Mouse (Mus musculus): ENCODE measurements around the gene Rab11fip3. TPM values are rescaled to one million over a fixed set of nuclear protein-coding genes. Genes with fewer than 3 reads are reported as not detected.

Rab11fip3 gene
- polyA plus RNA-seq, 1 experiment, result 21.2 TPM

- DNase-seq (ENCODE audit: low spot score), result no peak
Measured at GRCm38 (mm10) chr17:26087059-26087564, 17.8 kb upstream of the Rab11fip3 start.

GRCm38 (mm10) chr17:26080867-26081266 is 11.5 kb upstream of the Rab11fip3 start:
- no peak for DNase-seq (ENCODE audit: low spot score)

GRCm38 (mm10) chr17:26078851-26079250 is 9.5 kb upstream of the Rab11fip3 start:
- DNase-seq (ENCODE audit: low spot score), result no peak

- DNase-seq (ENCODE audit: low spot score), result no peak
Measured at GRCm38 (mm10) chr17:26075246-26075645, 5.9 kb upstream of the Rab11fip3 start.

GRCm38 (mm10) chr17:26070136-26070535 is 781 bp upstream of the Rab11fip3 start:
- DNase-seq (ENCODE audit: low spot score), result no peak

GRCm38 (mm10) chr17:26068024-26068830 is 1.1 kb downstream of the Rab11fip3 start:
- peak; percentile 27 for DNase-seq (ENCODE audit: low spot score)

- no peak for DNase-seq (ENCODE audit: low spot score)
Measured at GRCm38 (mm10) chr17:26066488-26067020, 2.8 kb downstream of the Rab11fip3 start.

GRCm38 (mm10) chr17:26064916-26065315 is 4.4 kb downstream of the Rab11fip3 start:
- DNase-seq (ENCODE audit: low spot score), result no peak

- DNase-seq (ENCODE audit: low spot score), result no peak
Measured at GRCm38 (mm10) chr17:26057787-26058567, 11.4 kb downstream of the Rab11fip3 start.

GRCm38 (mm10) chr17:26057278-26057677 is 12.1 kb downstream of the Rab11fip3 start:
- DNase-seq (ENCODE audit: low spot score), result no peak

GRCm38 (mm10) chr17:26055164-26055563 is 14.2 kb downstream of the Rab11fip3 start:
- no peak for DNase-seq (ENCODE audit: low spot score)

- DNase-seq (ENCODE audit: low spot score), result no peak
Measured at GRCm38 (mm10) chr17:26054133-26054845, 15.1 kb downstream of the Rab11fip3 start.

- DNase-seq (ENCODE audit: low spot score), result no peak
Measured at GRCm38 (mm10) chr17:26052706-26053105, 16.6 kb downstream of the Rab11fip3 start.

GRCm38 (mm10) chr17:26052074-26052473 is 17.3 kb downstream of the Rab11fip3 start:
- DNase-seq (ENCODE audit: low spot score), result no peak

GRCm38 (mm10) chr17:26048118-26048517 is 21.2 kb downstream of the Rab11fip3 start:
- DNase-seq (ENCODE audit: low spot score), result no peak

GRCm38 (mm10) chr17:26046253-26046997 is 22.9 kb downstream of the Rab11fip3 start:
- DNase-seq (ENCODE audit: low spot score), result no peak

GRCm38 (mm10) chr17:26045285-26045684 is 24.1 kb downstream of the Rab11fip3 start:
- no peak for DNase-seq (ENCODE audit: low spot score)

- no peak for DNase-seq (ENCODE audit: low spot score)
Measured at GRCm38 (mm10) chr17:26043249-26043636, 26.1 kb downstream of the Rab11fip3 start.

GRCm38 (mm10) chr17:26042599-26043248 is 26.6 kb downstream of the Rab11fip3 start:
- DNase-seq (ENCODE audit: low spot score), result no peak

GRCm38 (mm10) chr17:26041111-26041802 is 28.1 kb downstream of the Rab11fip3 start:
- no peak for DNase-seq (ENCODE audit: low spot score)

Data from urinary bladder, adult 2 months (tissue).